Mouse (Mus musculus) kidney, postnatal 25 days (tissue): ENCODE results near the gene Gm8994.

Source experiments
- DNase-seq, 2 experiments: peaks; one replicate each; pipeline ENCODE4 v3.0.0; 2021; ENCODE audit warnings: mixed read lengths in 2 of 2

The Gm8994 gene

GRCm38 (mm10) chr6:136364008-136364407 is 36.7 kb downstream of the Gm8994 start:
- no peak for DNase-seq

- no peak for DNase-seq
Measured at GRCm38 (mm10) chr6:136364430-136365098, 37.2 kb downstream of the Gm8994 start.

GRCm38 (mm10) chr6:136376097-136376496 is 48.8 kb downstream of the Gm8994 start:
- DNase-seq = no peak
